Mouse (Mus musculus): Measurements from ENCODE around the gene Spata45.

GRCm38 (mm10) chr1:191087955-191088354, 51.5 kb downstream of the Spata45 start:
- TF ChIP-seq GATA1 (IDR thresholded peaks at IDR 0.05; ENCODE audit: borderline replicate concordance, low read length) (no peak), FLI1 (IDR thresholded peaks at IDR 0.05; ENCODE audit: low read length) (no peak)

Measured in megakaryocyte, embryonic 14.5 days (primary cell).